Mouse (Mus musculus) ES-Bruce4 (cell line): ENCODE results near the gene Sorcs2. TPM values are rescaled to one million over a fixed set of nuclear protein-coding genes. Genes with fewer than 3 reads are reported as not detected.
A peak's percentile ranks its signal among the peaks of the same experiment; 100 is the strongest.

Experiments
- H3K27ac ChIP-seq: 2 replicates; pipeline ENCODE4 v1.5.1; 2012; ENCODE audit warnings: low read length, inconsistent platforms; ENCODE audit not compliant: insufficient read depth
- H3K27me3 ChIP-seq: 2 replicates; pipeline ENCODE4 v1.6.1; 2012; ENCODE audit warnings: mild to moderate bottlenecking, low read length, inconsistent platforms; ENCODE audit not compliant: control insufficient read depth, poor library complexity, insufficient read depth, severe bottlenecking
- H3K36me3 ChIP-seq: 2 replicates; pipeline ENCODE4 v1.6.1; 2012; ENCODE audit warnings: inconsistent platforms, mild to moderate bottlenecking, low read length, moderate library complexity; ENCODE audit not compliant: control insufficient read depth, poor library complexity, insufficient read depth, severe bottlenecking
- H3K4me1 ChIP-seq: one replicate; pipeline ENCODE4 v1.8.1; 2011; ENCODE audit warnings: low read length; ENCODE audit not compliant: control insufficient read depth, insufficient read depth
- H3K4me3 ChIP-seq: 2 replicates; pipeline ENCODE4 v1.5.1; 2011; ENCODE audit warnings: low read depth, mild to moderate bottlenecking, low read length
- H3K9ac ChIP-seq: 2 replicates; pipeline ENCODE4 v1.6.1; 2012; ENCODE audit warnings: low read depth, mild to moderate bottlenecking, inconsistent platforms; ENCODE audit not compliant: poor library complexity, severe bottlenecking
- H3K9me3 ChIP-seq: replicated peaks from 2 replicates; pipeline ENCODE4 v1.6.1; 2012; ENCODE audit warnings: mild to moderate bottlenecking, low read length, inconsistent platforms; ENCODE audit not compliant: control insufficient read depth, poor library complexity, insufficient read depth, severe bottlenecking
- CTCF ChIP-seq: IDR thresholded peaks from one replicate; pipeline ENCODE4 v1.8.1; 2011; ENCODE audit warnings: low read depth, low read length
- EP300 ChIP-seq: IDR thresholded peaks from 2 replicates; pipeline ENCODE4 v1.6.1; 2011; ENCODE audit warnings: low read depth, low read length; ENCODE audit not compliant: insufficient read depth
- POLR2A ChIP-seq: IDR thresholded peaks from one replicate; pipeline ENCODE4 v1.8.1; 2011; ENCODE audit warnings: low read length; ENCODE audit not compliant: insufficient read depth
- polyA plus RNA-seq: library from polyadenylated mRNA; stranded (reverse); fragments of >200 nt; gene quantifications from 2 replicates; pipeline ENCODE4 v1.2.4, GENCODE M21; 2011; ENCODE audit warnings: low read depth; ENCODE audit not compliant: missing spikeins, insufficient read depth, insufficient read length

Sorcs2 gene
- polyA plus RNA-seq, 1 experiment = 1.2 TPM

- TF ChIP-seq EP300 (0 out of 2 replicates have a peak, but pooled peaks have one; percentile 16), POLR2A (no peak), CTCF (no peak)
- Histone ChIP-seq H3K9me3 (no peaks in the 10 kb centered on the region), H3K27me3 (no peaks in the 10 kb centered on the region), H3K4me1 (no peaks in the 10 kb centered on the region), H3K4me3 (no peak overlapping the region), H3K9ac (no peak overlapping the region), H3K27ac (no peak overlapping the region), H3K36me3 (no peaks in the 10 kb centered on the region)
Observed at GRCm38 (mm10) chr5:36313353-36314079, 84.4 kb downstream of the Sorcs2 start.

- no peak overlapping the region for H3K9ac ChIP-seq
- TF ChIP-seq EP300 = no peak
- no peak for TF ChIP-seq POLR2A
- no peak for TF ChIP-seq CTCF
- H3K36me3 ChIP-seq = no peaks in the 10 kb centered on the region
- no peak overlapping the region for H3K4me3 ChIP-seq
- no peaks in the 10 kb centered on the region for H3K27me3 ChIP-seq
- no peaks in the 10 kb centered on the region for H3K9me3 ChIP-seq
- H3K27ac ChIP-seq = no peak overlapping the region
- no peaks in the 10 kb centered on the region for H3K4me1 ChIP-seq
Observed at GRCm38 (mm10) chr5:36312926-36313325, 85.0 kb downstream of the Sorcs2 start.

- no peak overlapping the region for H3K4me3 ChIP-seq
- no peaks in the 10 kb centered on the region for H3K27me3 ChIP-seq
- H3K27ac ChIP-seq = no peak overlapping the region
- no peaks in the 10 kb centered on the region for H3K36me3 ChIP-seq
- H3K9me3 ChIP-seq = no peaks in the 10 kb centered on the region
- H3K4me1 ChIP-seq = no peaks in the 10 kb centered on the region
- TF ChIP-seq POLR2A (no peak), CTCF (no peak), EP300 (no peak)
- H3K9ac ChIP-seq = no peak overlapping the region
Observed at GRCm38 (mm10) chr5:36304299-36304980, 93.5 kb downstream of the Sorcs2 start.

GRCm38 (mm10) chr5:36301166-36301565 is 96.8 kb downstream of the Sorcs2 start:
- H3K27ac ChIP-seq = no peak overlapping the region
- H3K4me3 ChIP-seq = no peak overlapping the region
- no peak overlapping the region for H3K9ac ChIP-seq
- no peaks in the 10 kb centered on the region for H3K36me3 ChIP-seq
- TF ChIP-seq EP300 (no peak), CTCF (no peak), POLR2A (no peak)
- H3K4me1 ChIP-seq = no peaks in the 10 kb centered on the region
- no peaks in the 10 kb centered on the region for H3K27me3 ChIP-seq
- no peaks in the 10 kb centered on the region for H3K9me3 ChIP-seq

- Histone ChIP-seq H3K4me3 (no peak overlapping the region), H3K4me1 (no peaks in the 10 kb centered on the region), H3K27ac (no peak overlapping the region), H3K36me3 (no peaks in the 10 kb centered on the region), H3K9me3 (no peaks in the 10 kb centered on the region), H3K27me3 (no peaks in the 10 kb centered on the region), H3K9ac (no peak overlapping the region)
- TF ChIP-seq EP300 = no peak
- no peak for TF ChIP-seq POLR2A
- TF ChIP-seq CTCF = no peak
Observed at GRCm38 (mm10) chr5:36298049-36298448, 99.9 kb downstream of the Sorcs2 start.

GRCm38 (mm10) chr5:36297246-36297645 is 100.7 kb downstream of the Sorcs2 start:
- Histone ChIP-seq H3K27ac (no peak overlapping the region), H3K9ac (no peak overlapping the region), H3K4me1 (no peaks in the 10 kb centered on the region), H3K9me3 (no peaks in the 10 kb centered on the region), H3K36me3 (no peaks in the 10 kb centered on the region), H3K27me3 (no peaks in the 10 kb centered on the region), H3K4me3 (no peak overlapping the region)
- TF ChIP-seq POLR2A = no peak
- no peak for TF ChIP-seq EP300
- no peak for TF ChIP-seq CTCF
